Mouse (Mus musculus): ENCODE results near the gene Ctsz. TPM values are rescaled to one million over a fixed set of nuclear protein-coding genes. Genes with fewer than 3 reads are reported as not detected.
A peak's percentile ranks its signal among the peaks of the same experiment; 100 is the strongest.

Ctsz gene
- polyA plus RNA-seq, 1 experiment from 2014 or later = 86.5 TPM

DNA sequence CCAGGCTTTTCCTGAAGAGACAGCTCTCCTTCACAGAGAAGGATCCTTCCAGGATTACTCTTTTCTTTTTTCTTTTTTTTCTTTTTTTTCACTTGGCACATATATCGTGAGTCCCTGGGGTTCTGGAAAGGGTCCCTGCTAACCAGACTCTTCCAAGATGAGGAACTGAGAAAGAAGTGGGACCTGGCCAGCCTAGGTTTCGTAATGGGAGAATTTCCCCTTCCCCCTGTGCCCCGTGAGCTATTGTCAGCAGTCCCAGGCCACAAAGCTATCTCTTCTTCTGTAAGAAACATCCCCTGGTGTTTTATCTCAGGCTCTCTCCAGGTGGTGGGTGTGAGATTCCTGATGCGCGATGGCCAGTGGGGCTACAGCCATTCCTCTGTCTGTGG is 605 bp upstream of the Ctsz start:
- Histone ChIP-seq H3K27me3 (ENCODE audit: control insufficient read depth, insufficient read depth, low read length) (no peaks in the 10 kb centered on the region), H3K27ac (replicated peaks; ENCODE audit: low read depth, low read length) (no peak overlapping the region)
- DNase-seq (ENCODE audit: low spot score) = no peak

DNA sequence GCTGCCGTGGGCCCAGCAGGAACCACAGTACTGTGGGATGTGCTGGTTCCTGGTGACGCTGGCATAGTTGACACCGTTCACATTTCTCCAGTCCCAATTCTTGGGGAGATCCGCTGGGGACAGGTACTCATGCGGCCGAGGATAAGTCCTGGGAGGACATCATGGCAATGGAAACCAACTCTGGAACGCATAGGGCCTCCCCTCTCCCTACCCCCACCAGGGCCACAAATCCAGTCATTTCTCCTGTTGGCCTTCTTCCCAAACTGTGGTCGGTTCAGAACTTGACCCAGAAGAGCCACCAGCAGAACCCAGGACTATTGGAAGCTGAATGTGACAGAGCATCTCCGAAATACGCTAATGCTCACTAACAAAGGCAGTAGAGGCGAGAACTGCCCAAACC is 658 bp downstream of the Ctsz start:
- DNase-seq (ENCODE audit: low spot score) (no peak), ATAC-seq (replicated peaks; ENCODE audit: insufficient number of reproducible peaks, low FRiP score, low TSS enrichment, low read depth) (no peak)
- H3K9me3 ChIP-seq (replicated peaks; ENCODE audit: control insufficient read depth, low read length) = no peaks in the 10 kb centered on the region
- 64% methylated on average over 11 of the region's 11 CpGs for WGBS
- H3K4me2 ChIP-seq (ENCODE audit: low read depth, low read length) = peak overlapping the region; percentile 80
- H3K27ac ChIP-seq (replicated peaks; ENCODE audit: low read depth, low read length) = no peak overlapping the region
- peak overlapping the region; percentile 51 for H3K4me3 ChIP-seq (ENCODE audit: low read depth, low read length)
- H3K27me3 ChIP-seq (ENCODE audit: control insufficient read depth, insufficient read depth, low read length) = no peaks in the 10 kb centered on the region
- H3K4me1 ChIP-seq (ENCODE audit: control insufficient read depth, insufficient read depth, low read length) = no peaks in the 10 kb centered on the region
- H3K9ac ChIP-seq (replicated peaks; ENCODE audit: low read length) = peak overlapping the region; percentile 67
- no peaks in the 10 kb centered on the region; the same call in 1 of the 2 replicates for H3K36me3 ChIP-seq (replicated peaks; ENCODE audit: control insufficient read depth, insufficient read depth, low read depth, low read length)

More for the DNA sequence above, 605 bp upstream of the Ctsz start:
- Histone ChIP-seq H3K9me3 (replicated peaks; ENCODE audit: control insufficient read depth, low read length) (no peaks in the 10 kb centered on the region), H3K4me2 (ENCODE audit: low read depth, low read length) (no peak overlapping the region), H3K4me3 (ENCODE audit: low read depth, low read length) (no peak overlapping the region), H3K9ac (replicated peaks; ENCODE audit: low read length) (no peak overlapping the region), H3K4me1 (ENCODE audit: control insufficient read depth, insufficient read depth, low read length) (no peaks in the 10 kb centered on the region), H3K36me3 (replicated peaks; ENCODE audit: control insufficient read depth, insufficient read depth, low read depth, low read length) (no peaks in the 10 kb centered on the region; the same call in 1 of the 2 replicates)
- no peak for ATAC-seq (replicated peaks; ENCODE audit: insufficient number of reproducible peaks, low FRiP score, low TSS enrichment, low read depth)
- 50% methylated on average over 5 of the region's 5 CpGs for WGBS

DNA sequence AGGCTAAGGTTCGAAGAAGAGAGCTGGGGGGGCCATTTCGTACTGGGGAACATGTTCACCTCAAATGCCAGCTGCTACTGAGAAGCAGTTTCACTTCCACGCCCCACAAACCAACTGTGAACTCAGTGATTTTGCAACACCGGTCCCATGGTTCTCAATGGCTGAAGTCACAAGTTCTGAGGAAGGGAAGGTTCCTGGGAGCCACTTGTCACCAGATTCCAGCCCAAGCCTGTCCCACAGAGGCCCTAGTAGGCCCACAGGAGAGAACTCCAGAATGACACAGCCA is 1.2 kb downstream of the Ctsz start:
- Histone ChIP-seq H3K4me3 (ENCODE audit: low read depth, low read length) (no peak overlapping the region), H3K4me2 (ENCODE audit: low read depth, low read length) (no peak overlapping the region), H3K9ac (replicated peaks; ENCODE audit: low read length) (no peak overlapping the region), H3K36me3 (replicated peaks; ENCODE audit: control insufficient read depth, insufficient read depth, low read depth, low read length) (no peaks in the 10 kb centered on the region; the same call in none of the 2 replicates), H3K27me3 (ENCODE audit: control insufficient read depth, insufficient read depth, low read length) (no peaks in the 10 kb centered on the region), H3K27ac (replicated peaks; ENCODE audit: low read depth, low read length) (no peak overlapping the region), H3K4me1 (ENCODE audit: control insufficient read depth, insufficient read depth, low read length) (no peaks in the 10 kb centered on the region), H3K9me3 (replicated peaks; ENCODE audit: control insufficient read depth, low read length) (no peaks in the 10 kb centered on the region)
- ATAC-seq (replicated peaks; ENCODE audit: insufficient number of reproducible peaks, low FRiP score, low TSS enrichment, low read depth) (no peak), DNase-seq (ENCODE audit: low spot score) (no peak)
- 95% methylated on average over 4 of the region's 4 CpGs for WGBS

DNA sequence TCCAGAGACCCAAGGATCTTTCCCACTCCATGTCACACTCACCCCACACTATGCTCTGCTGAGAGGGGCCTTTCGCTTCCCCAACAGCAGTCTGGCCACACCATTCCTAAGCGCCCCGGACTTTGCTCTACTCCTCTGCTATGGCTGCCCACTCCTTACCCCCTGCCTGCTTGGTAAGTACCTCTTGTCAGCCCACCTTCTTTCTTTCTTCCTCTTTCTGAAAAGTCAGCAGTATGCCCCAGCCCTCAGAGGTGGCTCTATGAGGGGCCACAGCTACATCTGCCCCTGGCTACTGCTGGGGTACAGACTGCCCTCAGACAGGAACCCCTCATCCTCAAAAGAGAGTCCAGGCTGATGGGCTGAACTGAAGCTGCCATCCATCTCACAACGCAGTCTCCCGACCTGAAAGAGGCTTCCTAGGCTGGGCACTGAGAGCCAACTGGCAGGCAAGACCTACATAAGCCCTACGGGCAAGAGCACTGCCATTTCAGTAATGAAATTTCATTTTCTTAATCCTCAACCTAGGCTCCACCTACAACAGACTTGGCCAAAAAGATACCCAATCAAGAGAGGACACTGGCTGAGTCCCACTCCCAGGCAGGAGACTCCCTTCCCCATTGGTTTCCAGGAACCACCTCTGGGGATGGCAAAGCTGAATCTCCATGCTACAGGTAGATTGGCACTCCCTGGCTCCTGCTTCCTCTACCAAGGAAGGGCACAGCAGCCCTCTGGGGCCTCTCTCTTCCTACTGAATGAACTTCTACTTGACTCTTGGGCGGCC is 1.7 kb downstream of the Ctsz start:
- H3K9ac ChIP-seq (replicated peaks; ENCODE audit: low read length) = no peak overlapping the region
- DNase-seq (ENCODE audit: low spot score) (no peak), ATAC-seq (replicated peaks; ENCODE audit: insufficient number of reproducible peaks, low FRiP score, low TSS enrichment, low read depth) (no peak)
- no peaks in the 10 kb centered on the region for H3K9me3 ChIP-seq (replicated peaks; ENCODE audit: control insufficient read depth, low read length)
- H3K4me2 ChIP-seq (ENCODE audit: low read depth, low read length) = no peak overlapping the region
- no peaks in the 10 kb centered on the region; the same call in none of the 2 replicates for H3K36me3 ChIP-seq (replicated peaks; ENCODE audit: control insufficient read depth, insufficient read depth, low read depth, low read length)
- 91% methylated on average over 7 of the region's 7 CpGs for WGBS
- no peak overlapping the region for H3K27ac ChIP-seq (replicated peaks; ENCODE audit: low read depth, low read length)
- no peak overlapping the region for H3K4me3 ChIP-seq (ENCODE audit: low read depth, low read length)
- H3K4me1 ChIP-seq (ENCODE audit: control insufficient read depth, insufficient read depth, low read length) = no peaks in the 10 kb centered on the region
- no peaks in the 10 kb centered on the region for H3K27me3 ChIP-seq (ENCODE audit: control insufficient read depth, insufficient read depth, low read length)

DNA sequence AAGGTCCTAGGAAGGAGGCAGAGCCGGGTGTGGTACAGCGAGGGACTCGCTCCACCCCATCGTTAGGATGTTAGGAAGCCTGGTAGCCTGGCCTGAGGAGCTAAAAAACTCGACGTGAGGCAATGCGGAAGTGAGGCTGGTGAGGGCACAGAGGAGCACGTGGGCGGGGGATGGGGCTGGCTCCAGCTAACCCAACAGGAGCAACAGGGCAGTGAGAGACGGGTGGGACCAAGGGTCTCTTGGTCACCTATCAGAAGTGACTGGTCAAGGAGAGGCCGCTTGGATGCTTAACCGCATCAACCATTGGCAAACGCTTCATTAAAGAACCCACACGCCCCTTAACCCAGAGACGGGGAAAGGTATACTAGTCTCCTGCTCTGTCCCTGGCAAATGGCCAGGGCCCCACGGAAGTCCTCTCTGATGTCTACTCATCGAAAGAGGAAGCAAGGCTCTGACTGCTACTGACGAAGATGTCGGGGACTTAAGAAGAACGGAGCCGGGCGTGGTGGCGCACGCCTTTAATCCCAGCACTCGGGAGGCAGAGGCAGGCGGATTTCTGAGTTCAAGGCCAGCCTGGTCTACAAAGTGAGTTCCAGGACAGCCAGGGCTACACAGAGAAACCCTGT is 2.6 kb downstream of the Ctsz start:
- DNase-seq (ENCODE audit: low spot score) (no peak), ATAC-seq (replicated peaks; ENCODE audit: insufficient number of reproducible peaks, low FRiP score, low TSS enrichment, low read depth) (no peak)
- 93% methylated on average over 26 of the region's 26 CpGs for WGBS

DNA sequence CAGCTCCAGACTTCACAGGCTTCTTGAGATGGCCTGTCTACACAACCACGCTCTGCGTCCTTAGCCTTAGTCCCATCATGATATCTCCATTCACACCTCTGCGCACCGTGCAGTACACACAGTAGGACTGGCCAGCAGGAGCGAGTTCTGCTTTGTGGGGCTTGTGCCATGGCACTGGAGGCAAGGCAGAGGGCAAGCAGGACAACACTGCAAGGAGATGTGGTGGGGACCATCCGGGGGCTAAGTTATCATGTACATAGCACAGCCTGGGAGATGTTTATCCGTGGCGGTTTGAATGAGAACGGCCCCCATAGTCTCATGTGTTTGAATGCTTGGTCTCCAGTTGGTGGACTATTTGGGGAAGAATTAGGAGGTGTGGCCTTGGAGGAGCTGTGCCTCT is 3.9 kb downstream of the Ctsz start:
- Histone ChIP-seq H3K4me3 (ENCODE audit: low read depth, low read length) (no peak overlapping the region), H3K27ac (replicated peaks; ENCODE audit: low read depth, low read length) (no peak overlapping the region), H3K4me2 (ENCODE audit: low read depth, low read length) (no peak overlapping the region), H3K9ac (replicated peaks; ENCODE audit: low read length) (no peak overlapping the region), H3K9me3 (replicated peaks; ENCODE audit: control insufficient read depth, low read length) (no peaks in the 10 kb centered on the region), H3K36me3 (replicated peaks; ENCODE audit: control insufficient read depth, insufficient read depth, low read depth, low read length) (no peaks in the 10 kb centered on the region; the same call in none of the 2 replicates), H3K4me1 (ENCODE audit: control insufficient read depth, insufficient read depth, low read length) (no peaks in the 10 kb centered on the region), H3K27me3 (ENCODE audit: control insufficient read depth, insufficient read depth, low read length) (no peaks in the 10 kb centered on the region)
- 95% methylated on average over 9 of the region's 9 CpGs for WGBS
- no peak for DNase-seq (ENCODE audit: low spot score)
- ATAC-seq (replicated peaks; ENCODE audit: insufficient number of reproducible peaks, low FRiP score, low TSS enrichment, low read depth) = no peak

More for the DNA sequence above, 2.6 kb downstream of the Ctsz start:
- no peak overlapping the region for H3K4me2 ChIP-seq (ENCODE audit: low read depth, low read length)
- no peak overlapping the region for H3K27ac ChIP-seq (replicated peaks; ENCODE audit: low read depth, low read length)
- no peaks in the 10 kb centered on the region for H3K4me1 ChIP-seq (ENCODE audit: control insufficient read depth, insufficient read depth, low read length)
- H3K4me3 ChIP-seq (ENCODE audit: low read depth, low read length) = no peak overlapping the region
- H3K36me3 ChIP-seq (replicated peaks; ENCODE audit: control insufficient read depth, insufficient read depth, low read depth, low read length) = no peaks in the 10 kb centered on the region; the same call in none of the 2 replicates
- no peaks in the 10 kb centered on the region for H3K9me3 ChIP-seq (replicated peaks; ENCODE audit: control insufficient read depth, low read length)
- H3K27me3 ChIP-seq (ENCODE audit: control insufficient read depth, insufficient read depth, low read length) = no peaks in the 10 kb centered on the region
- no peak overlapping the region for H3K9ac ChIP-seq (replicated peaks; ENCODE audit: low read length)

DNA sequence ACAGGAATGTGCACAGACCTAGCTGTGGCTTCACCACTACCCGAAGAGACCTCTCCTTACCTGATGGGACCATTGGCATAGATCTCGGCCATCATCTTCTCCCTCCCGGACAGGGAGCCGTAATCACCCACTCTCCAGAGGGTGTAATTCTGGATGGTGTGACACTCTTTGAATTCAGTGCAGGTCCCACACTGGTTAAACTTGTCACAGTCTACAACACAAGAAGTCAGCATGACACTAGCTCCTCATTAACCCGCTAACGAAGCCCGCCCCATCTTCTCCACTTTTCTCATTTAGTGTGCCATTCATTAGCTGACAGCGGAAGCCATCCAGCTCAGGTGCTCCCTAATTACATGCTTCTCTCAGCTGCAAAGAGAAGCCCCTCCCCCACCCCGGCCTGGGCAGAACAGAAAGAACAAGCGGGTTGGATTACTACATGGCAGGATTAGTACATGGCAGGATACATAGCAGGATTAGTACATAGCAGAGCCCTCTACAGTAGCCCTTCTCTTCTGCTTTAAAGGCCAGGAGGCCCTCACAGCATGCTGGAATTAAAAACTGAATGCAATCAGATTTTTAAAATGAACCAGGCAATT is 9.7 kb downstream of the Ctsz start:
- Histone ChIP-seq H3K27me3 (ENCODE audit: control insufficient read depth, insufficient read depth, low read length) (no peaks in the 10 kb centered on the region), H3K4me3 (ENCODE audit: low read depth, low read length) (no peak overlapping the region), H3K36me3 (replicated peaks; ENCODE audit: control insufficient read depth, insufficient read depth, low read depth, low read length) (peaks cover 3% of the 10 kb centered on the region), H3K9ac (replicated peaks; ENCODE audit: low read length) (no peak overlapping the region), H3K4me2 (ENCODE audit: low read depth, low read length) (no peak overlapping the region), H3K27ac (replicated peaks; ENCODE audit: low read depth, low read length) (no peak overlapping the region), H3K9me3 (replicated peaks; ENCODE audit: control insufficient read depth, low read length) (no peaks in the 10 kb centered on the region), H3K4me1 (ENCODE audit: control insufficient read depth, insufficient read depth, low read length) (no peaks in the 10 kb centered on the region)
- DNase-seq (ENCODE audit: low spot score) (peak; percentile 31), ATAC-seq (replicated peaks; ENCODE audit: insufficient number of reproducible peaks, low FRiP score, low TSS enrichment, low read depth) (no peak; the same call in 1 of the 2 replicates)
- WGBS = 77% methylated on average over 10 of the region's 10 CpGs

Measured in embryonic facial prominence, embryonic 11.5 days (tissue).